Mouse (Mus musculus) testis, adult 2 months (tissue): ENCODE measurements around the gene Ercc6.
A peak's percentile ranks its signal among the peaks of the same experiment; 100 is the strongest.

Source experiments
- CTCF ChIP-seq: fragments of 200-500 bp; IDR thresholded peaks from 2 replicates; pipeline ENCODE4 v1.5.1; 2012; ENCODE audit warnings: low read depth, mild to moderate bottlenecking, inconsistent platforms, low read length, moderate library complexity; ENCODE audit not compliant: control insufficient read depth, insufficient read depth, insufficient replicate concordance
- POLR2A ChIP-seq: fragments of 200-500 bp; IDR thresholded peaks from 2 replicates; pipeline ENCODE4 v1.6.1; 2012; ENCODE audit warnings: low read depth, mild to moderate bottlenecking, inconsistent platforms, low read length, moderate library complexity; ENCODE audit not compliant: control insufficient read depth

- TF ChIP-seq POLR2A (no peak), CTCF (peak; percentile 28; the same call in 1 of the 2 replicates)
Measured at GRCm38 (mm10) chr14:32530896-32531295, 17.6 kb downstream of the Ercc6 start.
